Mouse (Mus musculus): ENCODE results near the gene Ccl17. TPM values are rescaled to one million over a fixed set of nuclear protein-coding genes. Genes with fewer than 3 reads are reported as not detected.
"Not testable (repeated sequence)": the region's sequence is repeated elsewhere in the genome, so short reads cannot be mapped to it uniquely, and the experiment has no call there.

Ccl17 gene
- polyA plus RNA-seq, 1 experiment from 2014 or later = not detected

DNA sequence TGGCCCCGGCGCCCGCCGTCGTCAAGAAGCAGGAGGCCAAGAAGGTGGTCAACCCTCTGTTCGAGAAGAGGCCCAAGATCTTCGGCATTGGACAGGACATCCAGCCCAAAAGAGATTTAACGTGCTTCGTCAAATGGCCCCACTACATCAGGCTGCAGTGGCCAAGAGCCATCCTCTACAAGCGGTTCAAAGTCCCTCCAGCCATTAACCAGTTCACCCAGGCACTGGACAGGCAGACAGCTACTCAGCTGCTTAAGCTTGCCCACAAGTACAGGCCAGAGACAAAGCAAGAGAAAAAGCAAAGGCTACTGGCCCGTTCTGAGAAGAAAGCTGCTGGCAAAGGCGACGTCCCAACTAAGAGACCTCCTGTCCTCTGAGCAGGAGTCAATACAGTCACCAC, 25.5 kb downstream of the Ccl17 start:
- 95% methylated on average over 13 of the region's 13 CpGs for WGBS
- not testable (repeated sequence) for ATAC-seq (ENCODE audit: low read depth); H3K27ac ChIP-seq (ENCODE audit: low read length); H3K36me3 ChIP-seq (ENCODE audit: control insufficient read depth, insufficient read depth, low read length); H3K4me2 ChIP-seq (ENCODE audit: low read depth, low read length); H3K9ac ChIP-seq (ENCODE audit: low read length); H3K4me3 ChIP-seq (ENCODE audit: low read length); H3K9me3 ChIP-seq (ENCODE audit: control insufficient read depth, low read length); H3K27me3 ChIP-seq (ENCODE audit: control insufficient read depth, insufficient read depth, low read depth, low read length)
- peaks cover 16% of the 10 kb centered on the region for H3K4me1 ChIP-seq (replicated peaks; ENCODE audit: control insufficient read depth, insufficient read depth, low read length)

DNA sequence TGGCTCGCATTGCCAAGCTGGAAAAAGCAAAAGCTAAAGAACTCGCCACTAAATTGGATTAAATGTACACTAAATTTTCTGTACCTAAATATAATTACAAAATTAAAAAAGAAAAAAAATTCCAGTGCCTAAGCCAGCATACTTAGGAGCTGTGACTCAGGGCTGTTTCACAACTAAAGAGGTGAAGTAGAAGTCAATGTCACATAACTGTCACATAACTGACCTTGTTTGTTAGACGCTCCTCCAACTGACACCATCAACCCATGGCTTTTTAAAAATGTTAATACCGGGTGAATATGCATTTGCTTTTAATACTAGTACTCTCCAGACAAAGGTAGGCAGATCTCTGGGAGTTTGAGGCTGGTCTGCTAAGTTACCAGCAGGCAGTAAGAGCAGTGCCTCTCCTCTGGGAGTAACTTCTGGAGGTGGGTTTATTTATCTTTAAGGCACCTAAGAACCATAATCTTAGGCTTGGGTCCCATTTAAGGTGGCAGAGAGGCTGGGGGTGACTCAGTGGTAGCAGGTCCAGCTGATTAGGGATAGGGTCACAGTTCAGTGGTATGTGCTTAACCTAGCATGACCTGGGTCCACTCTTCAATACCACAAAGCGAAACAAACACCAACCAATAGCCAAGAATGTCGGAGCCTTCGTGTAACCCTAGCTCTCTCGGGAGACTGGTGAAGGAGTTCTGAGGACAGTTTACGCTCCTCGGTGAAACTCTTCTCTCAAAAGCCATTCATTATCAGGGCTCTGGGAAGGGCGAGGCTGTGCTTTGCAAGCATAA, 26.4 kb downstream of the Ccl17 start:
- peak overlapping the region; percentile 84 for H3K9ac ChIP-seq (ENCODE audit: low read length)
- no peak overlapping the region for H3K27ac ChIP-seq (ENCODE audit: low read length)
- peak overlapping the region; percentile 81 for H3K4me3 ChIP-seq (ENCODE audit: low read length)
- H3K27me3 ChIP-seq (ENCODE audit: control insufficient read depth, insufficient read depth, low read depth, low read length) = no peaks in the 10 kb centered on the region
- ATAC-seq (ENCODE audit: low read depth) = no peak
- no peaks in the 10 kb centered on the region for H3K9me3 ChIP-seq (ENCODE audit: control insufficient read depth, low read length)
- H3K4me1 ChIP-seq (replicated peaks; ENCODE audit: control insufficient read depth, insufficient read depth, low read length) = peaks cover 16% of the 10 kb centered on the region
- peak overlapping the region; percentile 92 for H3K4me2 ChIP-seq (ENCODE audit: low read depth, low read length)
- peaks cover 2% of the 10 kb centered on the region; the same call in 1 of the 2 replicates for H3K36me3 ChIP-seq (ENCODE audit: control insufficient read depth, insufficient read depth, low read length)
- 53% methylated on average over 11 of the region's 11 CpGs for WGBS

DNA sequence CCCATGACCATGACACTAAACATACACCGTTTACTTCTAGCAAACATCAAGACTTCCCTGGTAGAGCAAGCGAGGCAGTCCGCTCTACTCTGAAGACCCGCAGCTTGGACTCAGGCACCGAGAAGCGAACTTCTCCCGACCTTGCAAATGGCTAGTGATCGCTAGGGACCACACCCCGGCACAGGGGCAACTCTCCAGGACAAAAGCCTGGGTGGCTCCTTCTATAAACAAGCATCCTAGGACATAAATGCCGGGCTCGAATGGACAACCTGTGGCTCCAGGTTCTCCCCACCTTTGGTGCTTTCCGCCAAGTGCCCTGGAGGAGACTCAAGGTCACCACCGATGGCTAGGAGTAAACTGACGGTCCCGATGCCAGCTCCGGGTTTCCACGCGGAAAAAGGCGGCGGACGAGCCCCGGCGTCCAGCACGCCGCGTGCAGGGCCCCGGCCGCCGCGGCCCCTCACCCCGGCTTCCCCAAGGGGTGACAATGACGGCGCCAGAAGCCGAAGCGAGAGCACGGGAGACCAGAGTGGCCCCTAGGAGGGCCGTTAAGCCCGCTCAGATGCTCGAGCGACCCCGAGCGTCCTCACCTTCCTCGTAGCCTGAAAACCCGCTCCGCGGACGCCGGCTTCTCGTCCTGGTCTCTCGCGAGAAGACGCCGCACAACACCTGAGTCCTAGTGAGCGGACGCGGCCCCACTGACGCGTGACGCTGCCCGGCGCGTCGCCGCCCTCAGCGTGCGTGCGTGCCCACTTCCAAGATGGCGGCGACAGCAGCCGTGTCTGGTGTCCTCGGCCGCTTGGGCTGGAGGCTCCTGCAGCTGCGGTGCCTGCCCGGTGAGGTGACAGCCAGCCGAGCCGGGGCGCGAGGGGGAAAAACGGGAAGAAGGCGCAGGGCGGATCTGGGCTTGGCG, 27.7 kb downstream of the Ccl17 start, which contains the start of the genes Coq9 and Ciapin1:
Coq9 (plus strand) TSS at position 660 of the 913 bp plus-strand sequence.
Ciapin1 (minus strand) TSS at position 697 of the 913 bp plus-strand sequence.
- Histone ChIP-seq H3K27ac (ENCODE audit: low read length) (peak within 1 kb of the TSS; percentile 86), H3K4me1 (replicated peaks; ENCODE audit: control insufficient read depth, insufficient read depth, low read length) (peaks cover 16% of the 10 kb centered on the region), H3K9me3 (ENCODE audit: control insufficient read depth, low read length) (no peaks in the 10 kb centered on the region), H3K4me2 (ENCODE audit: low read depth, low read length) (peak within 1 kb of the TSS; percentile 92), H3K36me3 (ENCODE audit: control insufficient read depth, insufficient read depth, low read length) (no peaks in the 10 kb centered on the region), H3K9ac (ENCODE audit: low read length) (peak within 1 kb of the TSS; percentile 89), H3K4me3 (ENCODE audit: low read length) (peak within 1 kb of the TSS; percentile 81), H3K27me3 (ENCODE audit: control insufficient read depth, insufficient read depth, low read depth, low read length) (no peaks in the 10 kb centered on the region)
- peak; percentile 99 for ATAC-seq (ENCODE audit: low read depth)
- under 1% methylated on average over 82 of the region's 82 CpGs for WGBS

DNA sequence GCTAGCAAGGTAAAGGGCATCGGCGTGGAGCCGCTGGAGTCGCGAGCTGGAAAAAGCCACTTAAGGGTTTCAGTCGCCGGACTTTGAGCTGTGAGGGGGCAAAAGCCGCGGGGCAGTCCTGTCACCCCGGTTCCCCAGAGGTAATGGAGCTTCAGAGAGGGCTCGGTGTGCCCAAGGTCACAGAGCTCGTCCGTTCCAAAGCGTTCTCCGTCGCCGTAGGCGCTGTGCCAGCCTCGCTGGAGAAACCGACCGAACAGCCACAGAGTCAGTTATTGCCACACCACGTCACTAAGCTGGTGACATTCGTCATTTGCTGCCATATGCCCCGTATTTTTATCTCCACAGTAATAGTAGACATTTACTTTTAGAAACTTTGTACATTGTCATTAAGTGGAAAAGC, 28.3 kb downstream of the Ccl17 start:
- no peaks in the 10 kb centered on the region for H3K9me3 ChIP-seq (ENCODE audit: control insufficient read depth, low read length)
- WGBS = under 1% methylated on average over 24 of the region's 24 CpGs
- H3K4me2 ChIP-seq (ENCODE audit: low read depth, low read length) = peak overlapping the region; percentile 75
- peak overlapping the region; percentile 81 for H3K4me3 ChIP-seq (ENCODE audit: low read length)
- peak; percentile 67 for ATAC-seq (ENCODE audit: low read depth)
- H3K27me3 ChIP-seq (ENCODE audit: control insufficient read depth, insufficient read depth, low read depth, low read length) = no peaks in the 10 kb centered on the region
- H3K27ac ChIP-seq (ENCODE audit: low read length) = peak overlapping the region; percentile 86
- H3K9ac ChIP-seq (ENCODE audit: low read length) = peak overlapping the region; percentile 89
- H3K36me3 ChIP-seq (ENCODE audit: control insufficient read depth, insufficient read depth, low read length) = no peaks in the 10 kb centered on the region; the same call in 1 of the 2 replicates
- peaks cover 16% of the 10 kb centered on the region for H3K4me1 ChIP-seq (replicated peaks; ENCODE audit: control insufficient read depth, insufficient read depth, low read length)

DNA sequence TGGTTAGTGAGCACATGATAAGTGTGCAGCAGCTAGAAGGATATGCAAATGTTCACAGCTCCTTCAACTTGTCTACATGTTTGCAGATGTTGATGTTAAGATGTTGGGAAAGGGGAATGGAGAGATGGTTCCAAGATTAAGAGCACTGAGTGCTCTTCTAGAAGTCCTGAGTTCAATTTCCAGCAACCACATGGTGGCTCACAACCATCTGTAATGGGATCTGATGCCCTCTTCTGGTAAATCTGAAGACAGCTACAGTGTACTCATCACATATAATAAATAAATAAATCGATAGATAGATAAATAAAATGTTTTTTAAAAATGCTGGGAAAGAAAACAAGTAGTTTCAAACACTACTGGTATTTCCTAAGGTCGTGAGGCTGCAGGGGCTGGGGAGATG, 30.9 kb downstream of the Ccl17 start:
- Histone ChIP-seq H3K4me2 (ENCODE audit: low read depth, low read length) (no peak overlapping the region), H3K27me3 (ENCODE audit: control insufficient read depth, insufficient read depth, low read depth, low read length) (no peaks in the 10 kb centered on the region), H3K27ac (ENCODE audit: low read length) (no peak overlapping the region), H3K9ac (ENCODE audit: low read length) (no peak overlapping the region), H3K9me3 (ENCODE audit: control insufficient read depth, low read length) (no peaks in the 10 kb centered on the region), H3K4me3 (ENCODE audit: low read length) (no peak overlapping the region), H3K4me1 (replicated peaks; ENCODE audit: control insufficient read depth, insufficient read depth, low read length) (peaks cover 16% of the 10 kb centered on the region), H3K36me3 (ENCODE audit: control insufficient read depth, insufficient read depth, low read length) (peaks cover 12% of the 10 kb centered on the region; the same call in 1 of the 2 replicates)
- no peak for ATAC-seq (ENCODE audit: low read depth)
- 37% methylated on average over 2 of the region's 2 CpGs for WGBS

DNA sequence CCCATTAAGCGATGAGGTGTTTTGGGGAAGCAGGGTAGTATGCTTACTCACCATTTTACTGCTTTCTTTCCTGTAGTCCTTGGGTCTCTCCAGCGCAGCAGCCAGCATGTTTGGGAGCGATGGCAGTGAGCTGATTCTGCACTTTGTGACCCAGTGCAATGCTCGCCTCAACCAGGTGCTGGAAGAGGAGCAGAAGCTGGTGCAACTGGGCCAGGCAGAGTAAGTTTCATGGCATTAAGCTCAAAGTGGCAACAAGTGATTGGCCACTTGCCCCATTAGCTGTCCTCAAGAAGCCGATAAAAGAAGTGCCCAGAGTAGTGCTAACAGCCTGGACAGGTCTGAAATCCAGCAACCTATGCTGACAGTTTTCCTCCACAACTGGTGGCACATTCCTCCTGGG, 39.8 kb downstream of the Ccl17 start:
- Histone ChIP-seq H3K27ac (ENCODE audit: low read length) (no peak overlapping the region), H3K4me1 (replicated peaks; ENCODE audit: control insufficient read depth, insufficient read depth, low read length) (no peaks in the 10 kb centered on the region), H3K9ac (ENCODE audit: low read length) (no peak overlapping the region), H3K4me3 (ENCODE audit: low read length) (no peak overlapping the region), H3K27me3 (ENCODE audit: control insufficient read depth, insufficient read depth, low read depth, low read length) (no peaks in the 10 kb centered on the region), H3K36me3 (ENCODE audit: control insufficient read depth, insufficient read depth, low read length) (peaks cover 53% of the 10 kb centered on the region), H3K4me2 (ENCODE audit: low read depth, low read length) (no peak overlapping the region), H3K9me3 (ENCODE audit: control insufficient read depth, low read length) (no peaks in the 10 kb centered on the region)
- no peak for ATAC-seq (ENCODE audit: low read depth)
- 89% methylated on average over 5 of the region's 5 CpGs for WGBS

DNA sequence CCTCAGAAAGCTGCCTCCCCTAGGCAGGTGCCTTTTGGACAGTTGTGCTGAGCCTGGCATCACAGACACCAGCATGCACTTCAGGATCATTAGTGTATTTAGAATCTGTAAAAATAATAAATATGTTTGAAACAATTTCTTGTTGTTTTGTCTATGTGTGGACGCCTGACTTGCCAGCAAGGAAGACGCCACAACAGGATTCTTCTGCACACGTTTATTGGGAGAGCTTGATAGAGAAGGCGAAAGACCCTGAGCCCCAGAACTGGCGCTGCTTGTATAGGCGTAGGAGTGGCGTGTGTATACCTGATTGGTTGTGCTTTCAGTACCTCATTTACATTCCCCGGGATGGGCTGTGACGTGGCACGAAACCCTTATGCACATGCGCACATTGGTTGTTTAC, 44.5 kb downstream of the Ccl17 start:
- H3K4me3 ChIP-seq (ENCODE audit: low read length); H3K9ac ChIP-seq (ENCODE audit: low read length); H3K27me3 ChIP-seq (ENCODE audit: control insufficient read depth, insufficient read depth, low read depth, low read length); H3K27ac ChIP-seq (ENCODE audit: low read length); H3K9me3 ChIP-seq (ENCODE audit: control insufficient read depth, low read length); H3K4me2 ChIP-seq (ENCODE audit: low read depth, low read length); H3K4me1 ChIP-seq (replicated peaks; ENCODE audit: control insufficient read depth, insufficient read depth, low read length); ATAC-seq (ENCODE audit: low read depth): not testable (repeated sequence)
- WGBS = 87% methylated on average over 11 of the region's 11 CpGs
- peaks cover 38% of the 10 kb centered on the region for H3K36me3 ChIP-seq (ENCODE audit: control insufficient read depth, insufficient read depth, low read length)

DNA sequence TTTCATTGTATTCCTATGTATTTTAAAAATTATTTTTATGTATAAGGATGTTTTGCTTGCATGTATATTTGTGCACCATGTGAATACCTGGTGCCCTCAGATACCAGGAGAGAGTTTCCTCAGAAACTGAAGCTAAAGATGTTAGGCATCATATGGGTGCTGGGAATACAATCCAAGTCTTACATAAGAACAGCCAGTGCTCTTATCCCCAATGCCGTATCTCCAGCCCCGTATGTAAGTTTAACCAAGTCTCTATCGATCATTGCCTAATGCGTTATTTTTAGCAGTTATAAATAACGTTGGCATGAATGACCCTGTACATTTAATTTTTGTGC, 46.7 kb downstream of the Ccl17 start:
- Histone ChIP-seq H3K4me3 (ENCODE audit: low read length) (peak overlapping the region; percentile 66), H3K27me3 (ENCODE audit: control insufficient read depth, insufficient read depth, low read depth, low read length) (no peaks in the 10 kb centered on the region), H3K4me2 (ENCODE audit: low read depth, low read length) (peak overlapping the region; percentile 42), H3K27ac (ENCODE audit: low read length) (no peak overlapping the region), H3K9ac (ENCODE audit: low read length) (no peak overlapping the region), H3K36me3 (ENCODE audit: control insufficient read depth, insufficient read depth, low read length) (peaks cover 22% of the 10 kb centered on the region), H3K4me1 (replicated peaks; ENCODE audit: control insufficient read depth, insufficient read depth, low read length) (peaks cover 10% of the 10 kb centered on the region), H3K9me3 (ENCODE audit: control insufficient read depth, low read length) (no peaks in the 10 kb centered on the region)
- 27% methylated on average over 5 of the region's 5 CpGs for WGBS
- ATAC-seq (ENCODE audit: low read depth) = no peak
